ENCODE assay signal across 7 mouse cellular contexts in the genomic region with DNA sequence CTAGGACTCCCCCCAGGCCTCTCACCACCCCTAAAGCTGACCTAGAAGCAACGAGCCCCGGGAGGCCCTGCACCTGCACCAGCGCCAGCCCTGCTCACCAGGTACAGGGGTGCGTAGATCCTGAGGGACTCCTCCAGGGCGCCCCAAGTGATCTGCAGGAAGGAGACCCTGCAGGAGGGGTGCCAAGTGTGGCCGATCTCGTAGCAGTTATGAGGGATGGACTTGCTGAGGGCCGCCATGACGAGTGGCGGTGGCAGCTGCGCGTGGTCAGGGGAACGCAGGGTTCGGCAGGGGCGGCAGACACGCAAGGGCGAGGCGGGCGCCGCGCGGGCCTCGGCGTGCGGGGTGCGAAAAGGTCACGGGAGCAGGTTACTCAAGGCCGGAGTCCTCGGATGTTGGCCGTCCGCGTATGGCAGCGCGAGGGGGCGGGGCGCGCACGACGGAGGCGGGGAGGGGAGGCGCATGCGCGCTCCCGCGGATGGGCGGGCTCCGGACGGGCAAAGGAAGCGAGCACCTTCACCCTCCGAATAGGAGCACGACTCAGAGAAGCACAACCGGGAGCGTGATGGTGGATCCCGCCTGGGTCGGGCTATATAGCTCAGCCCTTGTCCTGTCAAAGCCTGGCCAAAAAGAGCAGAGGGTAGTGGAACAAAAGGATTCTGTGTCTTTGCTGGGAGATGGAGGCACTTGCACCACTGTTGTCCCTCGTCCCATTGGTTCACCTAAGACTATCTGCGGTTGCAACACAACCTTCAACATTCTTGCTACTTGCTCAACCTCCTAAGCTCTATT.
A peak's percentile ranks its signal among the peaks of the same experiment; 100 is the strongest.
DNase-seq lines count a peak whose midpoint lies in the region; ATAC-seq lines count a peak whose summit lies in the region.

No protein-coding gene starts in this region.

- no peaks in the 10 kb centered on the region for H3K36me3 ChIP-seq in limb, embryonic 10.5 days
- no peaks in the 10 kb centered on the region for H3K36me3 ChIP-seq in midbrain, embryonic 13.5 days

- H3K4me3 ChIP-seq in limb, embryonic 10.5 days, result peak overlapping the region; percentile 81
- peak overlapping the region; percentile 90 for H3K4me3 ChIP-seq in midbrain, embryonic 13.5 days (replicated peaks)

- H3K4me1 ChIP-seq in limb, embryonic 10.5 days, result peaks cover 17% of the 10 kb centered on the region
- peaks cover 34% of the 10 kb centered on the region for H3K4me1 ChIP-seq in midbrain, embryonic 13.5 days (replicated peaks)

- H3K9me3 ChIP-seq in limb, embryonic 10.5 days (replicated peaks), result no peaks in the 10 kb centered on the region
- no peaks in the 10 kb centered on the region for H3K9me3 ChIP-seq in midbrain, embryonic 13.5 days

- ATAC-seq in granulocyte monocyte progenitor cell, adult 5-6 weeks (replicated peaks; ENCODE audit: poor library complexity, severe bottlenecking), result peak; percentile 78
- peak; percentile 96 for ATAC-seq in midbrain, embryonic 13.5 days

- under 1% methylated on average over 57 of the region's 57 CpGs for WGBS in limb, embryonic 10.5 days
- 1% methylated on average over 57 of the region's 57 CpGs for WGBS in midbrain, embryonic 13.5 days

- H3K9ac ChIP-seq in midbrain, embryonic 13.5 days (replicated peaks), result peak overlapping the region; percentile 95

- peak; percentile 92 for DNase-seq in adrenal gland, adult 8-10 months
- peak; percentile 92 for DNase-seq in embryo, embryonic 9.5 days (ENCODE audit: extremely low spot score)
- peak; percentile 95 for DNase-seq in kidney, adult 11 months
- peak; percentile 91 for DNase-seq in limb, embryonic 10.5 days (ENCODE audit: low spot score)
- peak; percentile 84 for DNase-seq in spleen, adult 12 weeks (ENCODE audit: low spot score)

- H3K27ac ChIP-seq in limb, embryonic 10.5 days, result peak overlapping the region; percentile 92
- H3K27ac ChIP-seq in midbrain, embryonic 13.5 days, result peak overlapping the region; percentile 84

- H3K27me3 ChIP-seq in limb, embryonic 10.5 days (ENCODE audit: low read depth, poor library complexity, severe bottlenecking), result no peaks in the 10 kb centered on the region
- no peaks in the 10 kb centered on the region for H3K27me3 ChIP-seq in midbrain, embryonic 13.5 days

- peak overlapping the region; percentile 93 for H3K4me2 ChIP-seq in midbrain, embryonic 13.5 days (replicated peaks)

Comparison
In these comparisons a context has a peak if more than half of its experiments do, and no peak if none do; other contexts are left out.
1. Peak in every context shown above with its lines: DNase-seq, ATAC-seq, H3K4me3 ChIP-seq and H3K27ac ChIP-seq.